In genomic region chr11:113803321-113803941, GRCm38 (mm10) we compare ENCODE assay signal across 8 mouse cellular contexts. TPM values are rescaled to one million over a fixed set of nuclear protein-coding genes. Genes with fewer than 3 reads are reported as not detected.
DNase-seq lines count a peak whose midpoint lies in the region; ATAC-seq and TF ChIP-seq lines count a peak whose summit lies in the region.

No protein-coding gene starts in this region.

- no peak overlapping the region for H3K9ac ChIP-seq in midbrain, embryonic 13.5 days (replicated peaks)

- 0 out of 2 replicates have a peak, but pooled peaks cover 5% of the 10 kb centered on the region for H3K36me3 ChIP-seq in midbrain, embryonic 13.5 days

- no peak overlapping the region for H3K4me2 ChIP-seq in midbrain, embryonic 13.5 days (replicated peaks)

- H3K27me3 ChIP-seq in midbrain, embryonic 13.5 days = peaks cover 9% of the 10 kb centered on the region; the same call in 1 of the 2 replicates

- no peaks in the 10 kb centered on the region for H3K9me3 ChIP-seq in midbrain, embryonic 13.5 days

- no peak overlapping the region for H3K4me3 ChIP-seq in layer of hippocampus, adult 2 months
- H3K4me3 ChIP-seq in midbrain, embryonic 13.5 days (replicated peaks) = no peak overlapping the region

- WGBS in midbrain, embryonic 13.5 days = 74% methylated on average over 9 of the region's 9 CpGs

- H3K4me1 ChIP-seq in midbrain, embryonic 13.5 days (replicated peaks) = peaks cover 24% of the 10 kb centered on the region

- no peak for TF ChIP-seq CTCF in layer of hippocampus, adult 2 months (conservative IDR thresholded peaks at IDR 0.05)

- intact Hi-C loops in left cerebral cortex, postnatal 4 days (cut with DNase I) = no loop called here

- ATAC-seq in midbrain, embryonic 13.5 days = no peak

- DNase-seq in layer of hippocampus, adult 2 months (ENCODE audit: low spot score in 2 of 2) = no peak
- DNase-seq in layer of hippocampus, postnatal 14 days (ENCODE audit: low spot score in 2 of 2) = no peak
- DNase-seq in adipocyte (ENCODE audit: low spot score) = peak; percentile 18
- peak; percentile 54 to 63 for DNase-seq in kidney, postnatal 36 days
- peak; percentile 89 for DNase-seq in thymus, postnatal 0 days (ENCODE audit: low spot score)
- no peak for DNase-seq in right cerebral cortex, postnatal 14 days
- DNase-seq in left cerebral cortex, postnatal 4 days = no peak

- peak overlapping the region; percentile 43; the same call in 1 of the 2 replicates for H3K27ac ChIP-seq in layer of hippocampus, adult 2 months
- H3K27ac ChIP-seq in midbrain, embryonic 13.5 days = no peak overlapping the region

RNA-seq across cellular contexts. Expression of gene Cdc42ep4, which starts 51.8 kb away (rescaled TPM):
- 10 to 100 TPM; 30.5 to 35.2 TPM for total RNA-seq in layer of hippocampus, adult 2 months (2021)
- total RNA-seq in layer of hippocampus, postnatal 14 days (2021) = 10 to 100 TPM; 42.1 to 46.9 TPM
- 37.0 and 38.7 TPM in 2 replicates for polyA plus RNA-seq in thymus, postnatal 0 days (2015; fragmentation: Nextera tagmentation; extraction: Ambion mirVana)
- total RNA-seq in left cerebral cortex, postnatal 4 days (2021) = 10 to 100 TPM; 53.1 to 53.4 TPM
- polyA plus RNA-seq in midbrain, embryonic 13.5 days (2015; fragmentation: Nextera tagmentation; extraction: Ambion mirVana) = 80.0 and 82.7 TPM in 2 replicates

Comparison
In these comparisons a context has a peak if more than half of its experiments do, and no peak if none do; other contexts are left out.
1. DNase-seq: peak in adipocyte (single experiment), kidney, postnatal 36 days (2 of 2) and thymus, postnatal 0 days (single experiment); none in layer of hippocampus, adult 2 months (0 of 2), layer of hippocampus, postnatal 14 days (0 of 2), right cerebral cortex, postnatal 14 days (single experiment) and left cerebral cortex, postnatal 4 days (single experiment).